Mouse (Mus musculus) megakaryocyte, embryonic 14.5 days (primary cell): ENCODE measurements around the gene Hk1. TPM values are rescaled to one million over a fixed set of nuclear protein-coding genes. Genes with fewer than 3 reads are reported as not detected.

ENCODE experiments used
- H3K27me3 ChIP-seq: replicated peaks from 2 replicates; pipeline ENCODE3; 2012; ENCODE audit warnings: inconsistent platforms
- H3K36me3 ChIP-seq: replicated peaks from 2 replicates; pipeline ENCODE3; 2012; ENCODE audit warnings: low read length, inconsistent platforms, mixed read lengths
- H3K4me1 ChIP-seq: 2 replicates; pipeline ENCODE4 v1.6.1; 2012; ENCODE audit warnings: inconsistent platforms
- H3K4me3 ChIP-seq: replicated peaks from 2 replicates; pipeline ENCODE3; 2012; ENCODE audit warnings: moderate library complexity, mild to moderate bottlenecking, inconsistent platforms
- H3K9me3 ChIP-seq: 2 replicates; pipeline ENCODE4 v1.6.1; 2012; ENCODE audit warnings: inconsistent platforms
- FLI1 ChIP-seq: IDR thresholded peaks from 2 replicates; pipeline ENCODE4 v1.6.1; 2012; ENCODE audit warnings: low read length, inconsistent platforms, mixed read lengths
- GATA1 ChIP-seq: IDR thresholded peaks from 3 replicates; pipeline ENCODE4 v1.6.1; 2012; ENCODE audit warnings: mixed read lengths, low read length, inconsistent platforms, borderline replicate concordance
- polyA plus RNA-seq: library from polyadenylated mRNA; stranded (reverse); fragments of >175 nt; gene quantifications from 2 replicates; pipeline ENCODE4 v1.2.3, GENCODE M21; 2012; ENCODE audit warnings: low replicate concordance; ENCODE audit not compliant: insufficient read depth

The Hk1 gene
- polyA plus RNA-seq, 1 experiment, result 509 TPM

DNA sequence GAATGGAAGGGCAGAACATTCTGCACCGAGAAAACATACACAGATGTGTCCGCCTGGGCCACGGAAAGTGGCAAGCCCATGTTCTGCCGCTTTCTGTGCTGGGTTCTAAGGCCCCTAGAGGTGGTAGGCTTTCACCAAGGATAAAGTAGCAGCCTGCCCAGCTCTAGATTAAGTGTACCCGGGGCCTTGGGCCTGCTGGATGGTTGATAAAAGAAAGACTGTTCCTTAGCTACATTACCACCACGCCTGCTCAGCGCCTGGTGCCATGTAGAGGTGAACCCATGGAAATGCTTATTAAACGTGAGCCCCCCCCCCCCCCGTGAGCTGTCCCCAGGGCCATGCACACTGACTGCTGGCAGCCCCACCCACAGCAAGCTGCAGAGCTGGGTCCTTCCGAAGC, 142.5 kb downstream of the Hk1 start:
- TF ChIP-seq GATA1 (no peak), FLI1 (no peak)
- H3K9me3 ChIP-seq, result no peaks in the 10 kb centered on the region; the same call in 1 of the 2 replicates
- no peaks in the 10 kb centered on the region for H3K36me3 ChIP-seq
- H3K4me3 ChIP-seq, result no peak overlapping the region
- H3K27me3 ChIP-seq, result peaks cover 48% of the 10 kb centered on the region
- no peaks in the 10 kb centered on the region for H3K4me1 ChIP-seq

DNA sequence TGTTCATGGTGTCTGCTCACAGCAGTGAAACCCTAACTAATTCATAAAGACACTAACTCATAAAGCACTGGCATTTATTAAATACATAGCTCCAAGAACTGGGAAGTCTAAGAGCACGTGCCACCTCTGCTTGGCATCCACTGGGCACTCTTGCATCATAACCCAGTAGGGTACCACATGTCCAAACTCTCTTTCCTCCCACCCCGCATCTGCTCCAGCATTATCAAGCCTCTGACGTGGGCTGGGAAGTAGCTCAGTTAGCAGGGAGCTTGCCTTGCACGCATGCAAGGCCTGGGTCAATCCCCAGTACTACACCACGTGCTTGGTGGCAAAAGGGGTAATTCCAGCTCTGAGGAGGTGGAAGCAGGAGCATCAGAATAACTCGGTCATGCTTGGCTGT, 143.5 kb downstream of the Hk1 start:
- Histone ChIP-seq H3K4me3 (no peak overlapping the region), H3K36me3 (no peaks in the 10 kb centered on the region), H3K4me1 (peaks cover 4% of the 10 kb centered on the region), H3K27me3 (peaks cover 52% of the 10 kb centered on the region), H3K9me3 (no peaks in the 10 kb centered on the region; the same call in 1 of the 2 replicates)
- TF ChIP-seq GATA1 (no peak), FLI1 (no peak)

DNA sequence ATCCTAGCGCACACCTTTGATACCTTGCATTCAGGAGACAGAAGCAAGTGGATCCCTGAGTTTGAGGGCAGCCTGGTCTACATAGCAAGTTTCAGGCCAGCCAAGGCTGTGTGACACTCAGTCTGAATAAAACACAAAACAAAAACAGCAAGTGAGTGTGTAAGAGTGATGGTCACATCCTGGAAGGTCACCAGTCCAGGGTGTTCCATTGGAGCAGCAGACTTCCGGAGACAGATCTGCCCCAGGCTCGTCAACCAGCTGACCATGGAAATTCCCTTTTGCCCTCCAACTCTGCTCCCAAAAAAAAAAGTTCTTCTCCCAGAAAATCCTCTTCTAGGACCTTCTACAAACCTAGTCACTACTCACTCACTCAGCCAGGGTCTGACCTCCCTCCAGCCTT, 147.9 kb downstream of the Hk1 start:
- peaks cover 13% of the 10 kb centered on the region for H3K4me1 ChIP-seq
- H3K4me3 ChIP-seq, result no peak overlapping the region
- peaks cover 76% of the 10 kb centered on the region for H3K27me3 ChIP-seq
- H3K36me3 ChIP-seq, result no peaks in the 10 kb centered on the region
- TF ChIP-seq GATA1, result no peak
- TF ChIP-seq FLI1, result no peak
- no peaks in the 10 kb centered on the region for H3K9me3 ChIP-seq

DNA sequence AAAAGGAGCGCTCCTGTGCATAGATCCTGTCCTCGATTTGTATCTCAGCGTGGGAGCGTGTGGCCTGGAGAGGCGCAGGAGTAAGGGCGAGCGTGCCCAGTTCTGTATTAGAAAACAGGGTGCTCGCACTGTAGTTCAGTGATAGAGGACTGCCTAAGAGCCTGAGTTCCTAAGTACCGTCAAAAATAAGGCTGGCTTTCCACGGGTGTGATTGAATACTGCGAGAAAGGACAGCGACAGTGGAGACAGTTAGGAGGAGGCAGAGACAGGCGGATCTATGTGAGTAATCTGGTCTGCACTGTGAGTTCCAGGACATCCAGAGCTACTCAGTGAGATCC, 148.3 kb downstream of the Hk1 start:
- H3K9me3 ChIP-seq, result no peaks in the 10 kb centered on the region
- H3K4me3 ChIP-seq, result peak overlapping the region; percentile 86
- H3K36me3 ChIP-seq, result no peaks in the 10 kb centered on the region
- H3K27me3 ChIP-seq, result peaks cover 80% of the 10 kb centered on the region
- peaks cover 13% of the 10 kb centered on the region for H3K4me1 ChIP-seq
- TF ChIP-seq GATA1 (no peak), FLI1 (no peak)

DNA sequence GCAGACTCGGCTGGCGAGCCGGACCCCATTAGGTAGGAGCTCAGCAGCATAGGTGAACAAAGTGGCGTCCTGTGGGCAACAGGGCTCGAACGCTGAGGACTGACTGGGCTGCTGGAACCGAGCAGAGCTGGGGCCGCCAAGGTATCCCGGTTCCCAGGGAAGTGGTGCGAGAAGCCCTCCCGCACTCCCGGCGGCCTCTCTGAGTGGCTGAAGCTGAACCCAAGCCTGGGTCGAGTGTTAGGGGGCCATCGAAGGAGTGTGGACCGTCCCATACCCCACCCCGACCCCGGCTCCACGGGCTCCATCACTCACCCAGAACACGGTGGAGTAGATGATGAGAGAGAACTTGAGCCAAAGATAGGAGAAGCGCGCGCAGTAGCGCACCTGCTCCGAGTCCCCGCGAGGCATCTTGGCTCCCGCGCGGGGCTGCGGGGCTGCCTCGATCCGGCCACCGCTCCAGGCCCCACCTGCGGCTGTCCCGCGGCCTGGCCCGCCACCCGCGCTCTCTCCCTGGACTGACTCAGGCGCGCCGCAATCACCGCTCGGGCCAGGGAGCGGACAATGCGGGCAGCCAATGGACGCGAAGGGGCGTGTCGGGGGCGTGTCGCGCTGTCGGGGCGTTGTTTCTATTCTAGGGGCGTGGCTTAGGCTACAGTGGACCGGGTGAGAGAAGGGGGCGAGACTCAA, 148.9 kb downstream of the Hk1 start, which contains the start of gene Tspan15:
Gene Tspan15 (minus strand): TSS at position 544 of the 687 bp plus-strand sequence.
- Histone ChIP-seq H3K36me3 (no peaks in the 10 kb centered on the region), H3K27me3 (peaks cover 82% of the 10 kb centered on the region), H3K4me3 (peak within 1 kb of the TSS; percentile 86), H3K9me3 (no peaks in the 10 kb centered on the region), H3K4me1 (peaks cover 13% of the 10 kb centered on the region)
- no peak for TF ChIP-seq FLI1
- TF ChIP-seq GATA1, result no peak

DNA sequence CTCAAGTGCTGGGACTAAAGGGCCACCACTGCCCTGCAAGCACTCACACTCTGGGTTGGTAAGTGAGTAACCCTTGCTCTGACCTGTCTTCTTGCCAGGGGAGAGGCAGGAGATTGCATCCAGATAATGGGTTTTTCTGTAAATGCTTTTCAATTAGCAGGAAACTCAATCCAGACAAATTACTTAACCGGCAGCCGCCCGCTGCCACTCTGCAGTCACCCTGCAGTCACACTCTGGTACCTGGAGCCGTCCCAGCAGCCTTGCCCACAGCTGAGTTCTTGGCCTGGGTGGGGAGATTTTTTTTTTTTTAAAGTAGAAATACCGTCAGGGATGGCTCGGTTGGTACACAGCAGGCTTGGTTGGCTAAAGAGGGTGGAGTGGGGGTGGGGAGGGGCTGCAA, 151.6 kb downstream of the Hk1 start:
- Histone ChIP-seq H3K27me3 (peaks cover 69% of the 10 kb centered on the region), H3K4me1 (peaks cover 13% of the 10 kb centered on the region), H3K4me3 (no peak overlapping the region), H3K9me3 (no peaks in the 10 kb centered on the region), H3K36me3 (no peaks in the 10 kb centered on the region)
- TF ChIP-seq GATA1, result no peak
- no peak for TF ChIP-seq FLI1

DNA sequence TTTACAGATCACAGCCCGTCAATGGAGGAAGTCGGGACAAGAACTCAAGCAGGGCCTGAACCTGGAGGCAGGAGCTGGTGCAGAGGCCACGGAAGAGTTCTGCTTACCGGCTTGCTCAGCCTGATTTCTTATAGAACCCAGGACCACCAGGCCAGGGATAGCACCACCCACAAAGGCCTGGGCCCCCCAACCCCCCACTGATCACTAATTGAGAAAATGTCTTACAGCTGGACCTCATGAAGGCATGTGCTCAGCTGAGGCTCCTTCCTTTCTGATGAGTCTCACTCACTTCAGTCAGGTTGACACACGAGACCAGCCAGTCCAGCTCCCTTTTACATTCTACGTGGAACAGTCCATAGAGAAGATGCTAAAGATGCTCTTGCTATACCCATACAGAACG, 153.9 kb downstream of the Hk1 start:
- TF ChIP-seq GATA1 (no peak), FLI1 (no peak)
- Histone ChIP-seq H3K4me1 (peaks cover 6% of the 10 kb centered on the region), H3K9me3 (no peaks in the 10 kb centered on the region), H3K27me3 (peaks cover 64% of the 10 kb centered on the region), H3K36me3 (no peaks in the 10 kb centered on the region), H3K4me3 (no peak overlapping the region)

DNA sequence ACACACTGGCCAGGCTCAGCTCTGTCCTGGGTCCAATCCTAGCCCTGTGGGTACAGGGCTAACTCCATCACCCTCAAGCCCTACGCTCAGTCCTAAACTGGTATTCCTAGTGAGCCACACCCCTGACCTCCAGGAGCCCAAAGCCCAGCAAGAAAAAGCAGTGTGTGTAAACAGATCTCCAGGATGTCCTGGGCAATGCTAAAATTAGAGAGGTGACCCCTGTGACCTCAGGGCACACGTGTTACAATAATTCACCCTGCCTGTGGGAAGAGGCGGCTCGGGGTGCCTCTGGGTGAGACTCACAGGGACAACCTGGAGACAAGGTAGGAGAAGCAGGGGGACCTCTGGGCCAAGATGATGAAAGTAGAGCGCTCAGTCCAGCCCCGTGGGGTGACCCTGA, 155.5 kb downstream of the Hk1 start:
- Histone ChIP-seq H3K27me3 (peaks cover 58% of the 10 kb centered on the region), H3K4me1 (no peaks in the 10 kb centered on the region), H3K36me3 (no peaks in the 10 kb centered on the region), H3K9me3 (no peaks in the 10 kb centered on the region), H3K4me3 (no peak overlapping the region)
- no peak for TF ChIP-seq FLI1
- no peak for TF ChIP-seq GATA1

DNA sequence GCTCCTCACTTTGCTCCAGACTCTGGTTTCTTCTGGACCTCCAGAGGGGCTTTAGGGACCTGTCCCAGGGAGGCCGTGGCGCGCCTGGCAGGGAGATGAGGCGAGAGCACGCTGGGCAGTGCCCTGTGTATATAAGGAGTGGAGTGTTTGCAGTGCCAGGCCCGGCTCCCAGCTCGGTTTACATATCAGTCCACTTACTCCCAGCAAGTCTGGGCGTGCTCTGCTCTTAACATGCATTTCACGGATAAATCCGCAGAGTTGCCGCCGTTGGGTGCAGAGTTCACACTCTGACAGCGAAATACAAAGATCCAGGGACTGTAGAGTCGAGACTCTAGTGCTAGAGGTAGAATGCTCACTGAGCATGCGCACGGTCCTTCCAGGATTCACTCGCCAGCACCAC, 156.9 kb downstream of the Hk1 start:
- Histone ChIP-seq H3K27me3 (peaks cover 54% of the 10 kb centered on the region), H3K36me3 (no peaks in the 10 kb centered on the region), H3K9me3 (no peaks in the 10 kb centered on the region), H3K4me1 (no peaks in the 10 kb centered on the region), H3K4me3 (no peak overlapping the region)
- TF ChIP-seq FLI1 (no peak), GATA1 (no peak)

DNA sequence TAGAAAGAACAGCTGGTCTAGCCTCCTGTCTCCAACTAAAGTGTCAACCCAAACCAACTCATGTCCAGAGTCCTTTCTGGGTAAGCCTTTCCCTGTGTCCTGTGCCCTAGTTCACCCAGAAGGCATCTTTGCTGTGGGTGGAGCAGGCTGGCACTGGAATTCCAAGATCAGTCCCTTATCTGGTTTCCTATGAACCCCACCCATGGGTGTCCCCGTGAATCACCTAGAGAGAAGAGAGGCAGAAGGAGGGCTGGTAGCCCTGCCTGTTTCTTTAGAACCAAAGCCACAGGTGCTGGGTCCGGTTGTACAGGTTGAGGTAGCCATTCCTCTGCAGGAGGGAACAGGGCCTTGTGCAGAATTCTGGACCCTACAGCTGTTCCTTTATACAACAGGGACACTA, 158.1 kb downstream of the Hk1 start:
- no peaks in the 10 kb centered on the region for H3K36me3 ChIP-seq
- H3K9me3 ChIP-seq, result no peaks in the 10 kb centered on the region
- no peak overlapping the region for H3K4me3 ChIP-seq
- peaks cover 9% of the 10 kb centered on the region for H3K4me1 ChIP-seq
- TF ChIP-seq FLI1 (no peak), GATA1 (no peak)
- peaks cover 54% of the 10 kb centered on the region for H3K27me3 ChIP-seq
